Mouse (Mus musculus) myocyte (in vitro differentiated cells): Measurements from ENCODE around the gene Rabep2. TPM values are rescaled to one million over a fixed set of nuclear protein-coding genes. Genes with fewer than 3 reads are reported as not detected.

Source experiments
- H3K27me3 ChIP-seq: one replicate; pipeline ENCODE4 v1.6.1; 2011; ENCODE audit not compliant: control insufficient read depth, insufficient read depth, insufficient read length
- H3K36me3 ChIP-seq: one replicate; pipeline ENCODE4 v1.6.1; 2011; ENCODE audit not compliant: control insufficient read depth, insufficient read depth
- H3K4me2 ChIP-seq: one replicate; pipeline ENCODE4 v1.6.1; 2011; ENCODE audit warnings: low read depth, control low read depth
- H3K4me3 ChIP-seq: one replicate; pipeline ENCODE4 v1.5.1; 2011; ENCODE audit warnings: mild to moderate bottlenecking, control low read depth, moderate library complexity
- H3K79me2 ChIP-seq: one replicate; pipeline ENCODE4 v1.6.1; 2011; ENCODE audit not compliant: control insufficient read depth, insufficient read depth
- H3ac ChIP-seq: one replicate; pipeline ENCODE4 v1.6.1; 2011; ENCODE audit not compliant: control insufficient read depth, insufficient read length
- CEBPB ChIP-seq: IDR thresholded peaks from 2 replicates; pipeline ENCODE4 v1.6.1; 2011; ENCODE audit warnings: mild to moderate bottlenecking, moderate library complexity; ENCODE audit not compliant: poor library complexity, insufficient read depth, severe bottlenecking
- E2F4 ChIP-seq: IDR thresholded peaks from one replicate; pipeline ENCODE4 v1.6.1; 2011; ENCODE audit warnings: mild to moderate bottlenecking, control low read depth, moderate library complexity; ENCODE audit not compliant: insufficient read depth
- MAX ChIP-seq: IDR thresholded peaks from one replicate; pipeline ENCODE4 v1.6.1; 2011; ENCODE audit warnings: low read depth, mild to moderate bottlenecking, control low read depth
- MYOD1 ChIP-seq, 3 experiments: IDR thresholded peaks; one replicate each; pipeline ENCODE4 v1.6.1; 2011; ENCODE audit warnings: control low read depth in 2 of 3, low read depth in 2 of 3, mild to moderate bottlenecking in 2 of 3, moderate library complexity in 1 of 3; ENCODE audit not compliant: insufficient read length in 2 of 3, control insufficient read depth in 1 of 3
- MYOG ChIP-seq, 3 experiments: IDR thresholded peaks; one replicate each; pipeline ENCODE4 v1.6.1; 2011; ENCODE audit warnings: control low read depth in 2 of 3, low read depth in 2 of 3, mild to moderate bottlenecking in 2 of 3; ENCODE audit not compliant: insufficient read length in 2 of 3, control insufficient read depth in 1 of 3, insufficient read depth in 1 of 3
- POLR2A ChIP-seq: IDR thresholded peaks from one replicate; pipeline ENCODE4 v1.6.1; 2011; ENCODE audit warnings: low read depth, mild to moderate bottlenecking, control low read depth, moderate library complexity; ENCODE audit not compliant: insufficient read length
- POLR2AphosphoS2 ChIP-seq: IDR thresholded peaks from one replicate; pipeline ENCODE4 v1.6.1; 2011; ENCODE audit warnings: low read depth, control low read depth; ENCODE audit not compliant: insufficient read length
- REST ChIP-seq: IDR thresholded peaks from one replicate; pipeline ENCODE4 v1.6.1; 2011; ENCODE audit warnings: mild to moderate bottlenecking, control low read depth, moderate library complexity; ENCODE audit not compliant: insufficient read depth, insufficient read length
- SRF ChIP-seq: IDR thresholded peaks from one replicate; pipeline ENCODE4 v1.6.1; 2011; ENCODE audit warnings: low read depth; ENCODE audit not compliant: control insufficient read depth, insufficient read length
- TCF12 ChIP-seq: IDR thresholded peaks from one replicate; pipeline ENCODE4 v1.6.1; 2011; ENCODE audit warnings: mild to moderate bottlenecking, control low read depth; ENCODE audit not compliant: poor library complexity, insufficient read depth, severe bottlenecking
- TCF3 ChIP-seq: IDR thresholded peaks from one replicate; pipeline ENCODE4 v1.6.1; 2011; ENCODE audit warnings: low read depth, control low read depth; ENCODE audit not compliant: insufficient read length
- USF1 ChIP-seq: IDR thresholded peaks from one replicate; pipeline ENCODE4 v1.6.1; 2011; ENCODE audit warnings: low read depth, mild to moderate bottlenecking, control low read depth, moderate library complexity
- polyA plus RNA-seq: library from polyadenylated mRNA; unstranded; fragments of >200 nt; fragmentation: generic; extraction: Trizol; gene quantifications from one replicate; pipeline ENCODE4 v1.2.1, GENCODE M21; 2012; ENCODE audit warnings: missing spikeins

Gene Rabep2
- polyA plus RNA-seq, 1 experiment: 36.7 TPM

DNA sequence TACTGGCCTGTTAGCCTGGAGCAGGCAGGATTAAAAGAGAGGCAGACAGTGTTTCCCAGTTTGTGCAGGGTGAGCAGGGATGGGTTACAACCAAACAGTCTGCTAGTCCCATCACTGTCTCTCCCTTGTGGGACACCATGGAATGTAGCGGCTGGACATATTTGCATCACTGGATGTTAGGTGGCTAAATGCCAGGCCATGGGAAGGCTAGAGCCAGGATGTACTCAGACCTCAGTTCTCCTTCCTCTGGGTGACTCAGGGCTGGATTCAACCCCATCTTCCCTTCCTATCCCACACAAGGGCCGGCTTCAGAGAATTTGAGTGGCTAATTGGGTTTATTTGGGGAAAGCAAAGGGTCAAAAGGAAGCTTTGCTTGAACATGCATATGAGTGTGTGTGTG is 19.9 kb upstream of the Rabep2 start:
- no peak overlapping the region for H3ac ChIP-seq
- TF ChIP-seq SRF (no peak), CEBPB (no peak), MYOG (IDR thresholded peaks at IDR 0.05; ENCODE audit: control insufficient read depth in 1 of 3, insufficient read depth in 1 of 3, insufficient read length in 2 of 3, low read depth in 2 of 3) (no peak), MAX (no peak), E2F4 (no peak), POLR2A (no peak), POLR2AphosphoS2 (no peak), REST (no peak), USF1 (no peak), MYOD1 (IDR thresholded peaks at IDR 0.05; ENCODE audit: control insufficient read depth in 1 of 3, insufficient read length in 2 of 3, low read depth in 2 of 3) (no peak), TCF3 (no peak), TCF12 (no peak)
- no peak overlapping the region for H3K4me2 ChIP-seq
- H3K27me3 ChIP-seq: peaks cover 35% of the 10 kb centered on the region
- H3K79me2 ChIP-seq: no peaks in the 10 kb centered on the region
- H3K4me3 ChIP-seq: no peak overlapping the region
- no peaks in the 10 kb centered on the region for H3K36me3 ChIP-seq

DNA sequence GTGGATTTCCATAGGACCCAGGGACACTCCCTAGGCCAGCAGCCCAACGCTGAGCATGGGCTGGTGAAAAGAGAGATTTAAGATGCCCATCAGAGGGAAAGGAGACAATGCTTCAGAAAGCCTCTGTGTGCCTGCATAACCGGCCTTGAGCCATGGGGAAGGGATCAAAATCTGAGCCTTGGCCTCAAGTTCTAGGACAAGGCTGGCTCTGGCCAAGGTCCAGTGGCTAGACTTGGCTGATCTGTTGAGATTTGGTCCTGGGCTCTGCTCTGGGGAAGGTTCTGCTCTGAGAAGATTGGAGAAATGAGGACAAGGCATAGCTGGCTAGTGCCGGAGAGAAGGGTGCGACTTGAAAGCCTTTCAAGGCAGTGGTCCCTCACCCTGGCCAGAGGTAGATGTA is 17.5 kb upstream of the Rabep2 start:
- no peak overlapping the region for H3K4me3 ChIP-seq
- no peaks in the 10 kb centered on the region for H3K79me2 ChIP-seq
- H3K36me3 ChIP-seq: no peaks in the 10 kb centered on the region
- H3ac ChIP-seq: no peak overlapping the region
- peaks cover 42% of the 10 kb centered on the region for H3K27me3 ChIP-seq
- no peak overlapping the region for H3K4me2 ChIP-seq
- TF ChIP-seq E2F4 (no peak), MAX (no peak)

DNA sequence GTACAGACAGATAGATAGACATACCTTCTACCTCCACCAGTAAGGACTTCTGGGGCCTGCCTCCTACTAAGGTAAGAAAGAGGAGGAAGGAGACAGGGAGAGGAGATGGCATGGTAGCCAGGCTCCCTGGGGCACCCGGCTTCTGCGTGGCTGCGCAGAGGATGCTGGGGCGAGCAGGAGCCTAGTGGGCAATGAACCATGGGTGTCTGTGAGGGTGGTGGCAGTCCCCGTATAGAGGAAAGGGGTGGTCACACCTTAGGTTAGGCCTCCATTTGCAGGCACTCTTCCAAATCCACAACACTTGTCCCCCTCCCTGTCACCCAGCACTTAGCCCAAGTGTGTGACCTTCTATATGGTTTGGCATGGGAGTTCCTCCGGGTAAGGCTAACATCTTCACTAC is 13.8 kb upstream of the Rabep2 start, which contains the start of gene Cd19:
Cd19 (minus strand) TSS at position 165 of the 400 bp plus-strand sequence.
- Histone ChIP-seq H3K4me2 (no peak within 1 kb of the TSS), H3K4me3 (no peak within 1 kb of the TSS), H3ac (no peak within 1 kb of the TSS), H3K36me3 (no peaks in the 10 kb centered on the region), H3K79me2 (no peaks in the 10 kb centered on the region), H3K27me3 (peaks cover 42% of the 10 kb centered on the region)
- TF ChIP-seq SRF (no peak), MYOG (IDR thresholded peaks at IDR 0.05; ENCODE audit: control insufficient read depth in 1 of 3, insufficient read depth in 1 of 3, insufficient read length in 2 of 3, low read depth in 2 of 3) (no peak), MYOD1 (IDR thresholded peaks at IDR 0.05; ENCODE audit: control insufficient read depth in 1 of 3, insufficient read length in 2 of 3, low read depth in 2 of 3) (no peak), TCF3 (no peak), TCF12 (no peak), REST (no peak), USF1 (no peak), E2F4 (no peak), CEBPB (no peak), MAX (no peak), POLR2A (no peak), POLR2AphosphoS2 (no peak)

DNA sequence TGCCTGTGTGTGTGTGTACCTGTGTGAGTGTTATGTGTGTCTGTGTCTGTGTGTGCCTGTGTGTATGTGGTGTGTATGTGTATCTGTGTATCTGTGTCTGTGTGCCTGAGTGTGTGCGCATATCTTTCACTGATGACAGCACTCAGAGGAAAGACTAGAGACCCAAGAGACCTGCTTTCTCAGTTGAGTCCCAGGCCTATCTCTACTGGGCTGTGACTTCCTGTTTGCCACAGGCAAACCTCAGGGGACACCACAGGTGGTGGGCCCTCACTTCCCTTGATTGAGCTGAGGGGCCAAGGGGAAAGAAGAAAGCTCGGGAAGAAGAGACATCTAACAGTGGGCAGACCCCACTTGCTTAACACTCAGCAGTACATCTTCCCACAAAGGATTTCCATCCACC is 11.9 kb upstream of the Rabep2 start:
- H3K36me3 ChIP-seq: no peaks in the 10 kb centered on the region
- TF ChIP-seq TCF3 (no peak), MAX (no peak), E2F4 (no peak), POLR2AphosphoS2 (no peak)
- H3K4me2 ChIP-seq: no peak overlapping the region
- no peaks in the 10 kb centered on the region for H3K79me2 ChIP-seq
- H3ac ChIP-seq: no peak overlapping the region
- peaks cover 28% of the 10 kb centered on the region for H3K27me3 ChIP-seq
- H3K4me3 ChIP-seq: no peak overlapping the region

DNA sequence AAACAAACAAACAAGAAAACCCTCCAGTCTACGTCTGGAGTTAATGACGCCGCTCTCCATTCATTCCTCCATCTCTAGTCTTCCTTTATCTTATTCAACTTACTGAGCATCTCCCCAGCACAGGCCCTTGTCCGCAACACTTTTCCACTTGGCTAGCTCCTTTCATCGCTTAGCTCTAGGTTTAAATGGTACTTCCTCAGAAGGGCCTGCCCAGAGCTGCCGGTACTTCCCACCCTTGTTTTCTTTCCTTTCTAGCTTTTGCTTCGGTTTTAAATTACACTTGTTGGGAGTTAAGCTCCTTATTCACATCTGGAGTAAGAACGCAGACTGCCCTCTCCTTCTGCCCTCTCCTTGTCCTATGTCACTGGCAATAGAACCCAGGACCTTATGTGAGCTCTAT is 11.5 kb upstream of the Rabep2 start:
- Histone ChIP-seq H3K4me2 (no peak overlapping the region), H3K4me3 (no peak overlapping the region), H3K27me3 (peaks cover 24% of the 10 kb centered on the region), H3K36me3 (no peaks in the 10 kb centered on the region), H3ac (no peak overlapping the region), H3K79me2 (no peaks in the 10 kb centered on the region)
- no peak for TF ChIP-seq TCF3
- no peak for TF ChIP-seq POLR2A
- no peak for TF ChIP-seq USF1
- TF ChIP-seq MYOG (IDR thresholded peaks at IDR 0.05; ENCODE audit: control insufficient read depth in 1 of 3, insufficient read depth in 1 of 3, insufficient read length in 2 of 3, low read depth in 2 of 3): no peak
- TF ChIP-seq MYOD1 (IDR thresholded peaks at IDR 0.05; ENCODE audit: control insufficient read depth in 1 of 3, insufficient read length in 2 of 3, low read depth in 2 of 3): no peak
- no peak for TF ChIP-seq POLR2AphosphoS2

DNA sequence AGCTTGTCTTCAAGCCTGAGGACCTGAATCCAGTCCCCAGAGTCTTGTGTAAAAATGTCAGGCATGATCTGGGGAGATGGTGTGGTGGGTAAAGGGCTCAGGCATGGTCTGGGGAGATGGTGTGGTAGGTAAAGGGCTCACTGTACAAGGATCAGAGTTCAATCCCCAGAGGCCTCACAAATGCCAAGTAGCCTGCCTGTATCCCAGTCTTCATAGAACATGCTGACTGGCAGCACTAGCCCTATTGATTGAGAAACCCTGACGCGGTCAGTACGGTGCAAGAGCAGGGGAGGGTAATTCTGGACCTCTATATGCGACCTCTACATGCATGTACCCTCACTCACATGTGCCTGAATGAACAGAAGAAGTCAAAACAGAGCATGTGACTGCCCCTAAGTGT is 11.0 kb upstream of the Rabep2 start:
- Histone ChIP-seq H3K4me3 (no peak overlapping the region), H3K36me3 (no peaks in the 10 kb centered on the region), H3K4me2 (no peak overlapping the region), H3K79me2 (no peaks in the 10 kb centered on the region), H3ac (no peak overlapping the region), H3K27me3 (peaks cover 18% of the 10 kb centered on the region)
- TF ChIP-seq MAX (no peak), CEBPB (no peak), USF1 (no peak), MYOG (IDR thresholded peaks at IDR 0.05; ENCODE audit: control insufficient read depth in 1 of 3, insufficient read depth in 1 of 3, insufficient read length in 2 of 3, low read depth in 2 of 3) (no peak), POLR2A (no peak), REST (no peak), TCF12 (no peak), TCF3 (no peak), SRF (no peak), POLR2AphosphoS2 (no peak), E2F4 (no peak), MYOD1 (IDR thresholded peaks at IDR 0.05; ENCODE audit: control insufficient read depth in 1 of 3, insufficient read length in 2 of 3, low read depth in 2 of 3) (no peak)
